Mouse (Mus musculus) CD8-positive naive resting alpha-beta T cell, adult 57 days (primary cell): ENCODE measurements around the gene Lrguk. TPM values are rescaled to one million over a fixed set of nuclear protein-coding genes. Genes with fewer than 3 reads are reported as not detected.

Source experiments
- total RNA-seq: library from RNA; stranded (reverse); gene quantifications from one replicate; pipeline ENCODE4 v1.2.4, GENCODE M21; 2023

The Lrguk gene
- not detected for total RNA-seq

DNA sequence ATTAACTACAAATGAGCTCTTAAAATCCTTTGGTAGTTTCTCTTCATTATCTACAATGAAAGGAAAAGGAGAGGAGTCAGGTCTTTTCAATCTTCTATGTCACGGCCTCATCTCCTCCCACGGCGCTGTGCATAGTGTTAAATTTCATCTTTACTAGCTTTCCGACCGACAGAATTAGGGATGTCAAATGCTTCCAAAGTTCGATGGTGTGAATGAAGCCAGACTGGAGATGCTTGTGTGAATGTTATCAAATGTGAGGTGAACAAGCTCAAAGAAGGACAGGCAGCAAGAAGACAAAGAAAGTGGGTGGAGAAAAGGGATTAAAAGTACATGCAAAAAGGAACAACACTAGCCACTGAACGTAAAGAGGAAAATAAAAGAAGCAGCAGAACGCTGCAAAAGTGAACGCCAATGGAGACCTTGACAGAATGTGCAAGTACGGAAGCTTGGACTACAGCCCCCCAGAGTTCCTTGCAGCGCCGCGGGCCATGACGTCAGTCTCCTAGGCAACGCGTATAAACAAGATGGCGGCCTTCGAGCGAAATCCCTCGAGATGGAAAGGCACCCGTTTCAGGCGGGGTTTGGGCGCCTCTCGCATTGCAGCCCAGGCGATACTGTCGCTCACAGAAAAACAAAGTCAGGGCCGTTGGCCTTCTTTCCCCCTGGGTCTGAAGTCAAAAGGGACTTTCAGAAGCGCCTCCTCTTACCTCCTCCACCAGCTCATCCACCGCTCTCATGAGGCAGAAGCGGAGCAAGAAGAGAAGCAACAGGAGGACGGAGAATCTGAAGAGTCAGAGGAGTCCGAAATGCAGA is at the start of gene Lrguk:
Gene Lrguk, plus strand, starts transcription at position 516 of the 813 bp plus-strand sequence.

GRCm38 (mm10) chr6:34176864-34177247 is 147.6 kb downstream of the Lrguk start, which contains the start of gene Slc35b4:
TSS of gene Slc35b4 (minus strand) at chr6:34177111.

Other genes with a start within 250 kb of the Lrguk start
- 25.9 TPM for gene Slc35b4, start 147.7 kb downstream of the Lrguk start, total RNA-seq